In the genomic region with DNA sequence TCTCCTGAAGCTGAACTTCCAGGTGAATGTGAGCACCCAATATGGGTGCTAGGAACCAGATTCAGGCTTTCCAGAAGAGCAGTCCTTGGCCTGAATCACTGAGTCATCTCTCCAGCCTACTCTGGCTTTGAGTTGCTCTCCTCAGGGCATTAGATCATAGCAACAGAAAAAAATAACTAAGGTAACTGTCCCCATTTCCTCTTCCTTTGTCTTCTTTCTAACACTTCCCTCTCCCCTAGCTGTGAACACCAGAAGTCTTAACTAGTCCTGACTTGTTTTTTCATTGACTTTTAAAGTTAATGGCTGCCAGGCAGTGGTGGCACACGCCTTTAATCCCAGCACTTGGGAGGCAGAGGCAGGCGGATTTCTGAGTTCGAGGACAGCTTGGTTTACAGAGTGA, we compare ENCODE assay signal across 25 mouse cellular contexts.
DNase-seq lines count a peak whose midpoint lies in the region; ATAC-seq and TF ChIP-seq lines count a peak whose summit lies in the region.
"Had no signal": no experiment of that assay in that cellular context is flagged by ENCODE, and none has a peak within 500 bp of the region (broad histone marks: within the 10 kb centered on the region; RNA-seq: fewer than 3 reads in every experiment).

No protein-coding gene starts in this region.

- H3K36me3 ChIP-seq in CH12.LX (replicated peaks in 1 of 2; ENCODE audit: control insufficient read depth in 1 of 2, insufficient read depth in 1 of 2, low read length in 1 of 2), result no peaks in the 10 kb centered on the region
- H3K36me3 ChIP-seq in heart, embryonic 12.5 days, result no peaks in the 10 kb centered on the region
- no peaks in the 10 kb centered on the region for H3K36me3 ChIP-seq in midbrain, embryonic 14.5 days (ENCODE audit: control insufficient read depth, insufficient read depth, low read length)
- H3K36me3 ChIP-seq: G1E had no signal

- no peak overlapping the region for H3K27ac ChIP-seq in CH12.LX (ENCODE audit: insufficient read depth, low read depth)
- H3K27ac ChIP-seq in heart, embryonic 12.5 days (ENCODE audit: poor library complexity, severe bottlenecking), result no peak overlapping the region
- H3K27ac ChIP-seq in midbrain, embryonic 14.5 days (replicated peaks; ENCODE audit: low read depth, low read length), result no peak overlapping the region

- no peaks in the 10 kb centered on the region for H3K79me2 ChIP-seq in CH12.LX (replicated peaks; ENCODE audit: control insufficient read depth, extremely low read depth, insufficient read depth, poor library complexity, severe bottlenecking)

- DNase-seq in CH12.LX (ENCODE audit: extremely low read depth), result peak; percentile 23
- peak; percentile 57 for DNase-seq in ES-CJ7 (ENCODE audit: low read depth, low spot score)
- peak; percentile 60 for DNase-seq in R1 (ENCODE audit: low read depth, low spot score)
- peak; percentile 70 for DNase-seq in ZHBTc4 (ENCODE audit: low read depth, low spot score)
- no peak for DNase-seq in midbrain, embryonic 14.5 days
- DNase-seq in right cerebral cortex, postnatal 10 days (ENCODE audit: low spot score in 2 of 2), result no peak
- no peak for DNase-seq in lung, postnatal 36 days
- DNase-seq: adrenal gland, adult 2 months; adrenal gland, adult 8-10 months; adrenal gland, postnatal 10 days; adrenal gland, postnatal 14 days; adrenal gland, postnatal 25 days; adrenal gland, postnatal 36 days; B cell, adult 2 months; cerebellum, adult 11 months; cerebellum, adult 11-12 months; cerebellum, adult 18-20 months; cerebellum, adult 2 months; cerebellum, adult 8-10 months; cerebellum, adult 9-10 months had no signal

- no peaks in the 10 kb centered on the region for H3K9me3 ChIP-seq in CH12.LX (replicated peaks; ENCODE audit: low read length)
- no peaks in the 10 kb centered on the region for H3K9me3 ChIP-seq in heart, embryonic 12.5 days (replicated peaks)
- no peaks in the 10 kb centered on the region for H3K9me3 ChIP-seq in midbrain, embryonic 14.5 days (ENCODE audit: control insufficient read depth, low read length)
- H3K9me3 ChIP-seq: G1E had no signal

- no peaks in the 10 kb centered on the region for H3K4me1 ChIP-seq in CH12.LX (ENCODE audit: control insufficient read depth in 1 of 2, insufficient read depth in 2 of 2)
- 0 out of 2 replicates have a peak, but pooled peaks cover 4% of the 10 kb centered on the region for H3K4me1 ChIP-seq in heart, embryonic 12.5 days (replicated peaks)
- H3K4me1 ChIP-seq in midbrain, embryonic 14.5 days (ENCODE audit: control insufficient read depth, insufficient read depth, low read length), result no peaks in the 10 kb centered on the region

- H3K4me3 ChIP-seq in CH12.LX (replicated peaks in 1 of 3; ENCODE audit: low read depth in 2 of 3, low read length in 2 of 3, poor library complexity in 1 of 3), result no peak overlapping the region
- H3K4me3 ChIP-seq in heart, embryonic 12.5 days, result no peak overlapping the region
- H3K4me3 ChIP-seq in midbrain, embryonic 14.5 days (replicated peaks; ENCODE audit: low read depth, low read length), result no peak overlapping the region

- WGBS in heart, embryonic 12.5 days, result 82% methylated on average over 3 of the region's 3 CpGs
- WGBS in midbrain, embryonic 14.5 days, result 81% methylated on average over 3 of the region's 3 CpGs

- no peak overlapping the region for H3K4me2 ChIP-seq in CH12.LX (ENCODE audit: insufficient read depth, low read depth, poor library complexity, severe bottlenecking)
- no peak overlapping the region for H3K4me2 ChIP-seq in heart, embryonic 12.5 days
- no peak overlapping the region for H3K4me2 ChIP-seq in midbrain, embryonic 14.5 days (ENCODE audit: low read length)

- TF ChIP-seq CTCF in CH12.LX (conservative IDR thresholded peaks at IDR 0.05 in 1 of 2, IDR thresholded peaks at IDR 0.05 in 1 of 2; ENCODE audit: low read depth in 2 of 2, low read length in 2 of 2), result no peak

- dilution Hi-C loops in CH12.LX (cut with MboI; ENCODE audit: extremely low pct_ligation_motif_present, extremely low pct_unique_long_range_greater_than_20kb, low sequenced_read_pairs), result no loop called here

- TF ChIP-seq RAD21 in CH12.LX (IDR thresholded peaks at IDR 0.05; ENCODE audit: low read depth, low read length), result no peak

- TF ChIP-seq EP300 in CH12.LX (IDR thresholded peaks at IDR 0.05; ENCODE audit: low read length), result no peak

- TF ChIP-seq POLR2A in CH12.LX (IDR thresholded peaks at IDR 0.05; ENCODE audit: low read depth, low read length), result no peak

- in situ Hi-C loops in CH12.LX (cut with MboI; ENCODE audit: low pct_ligation_motif_present, low pct_unique_long_range_greater_than_20kb, low sequenced_read_pairs), result no loop called here

- H3K27me3 ChIP-seq in CH12.LX (replicated peaks), result no peaks in the 10 kb centered on the region
- H3K27me3 ChIP-seq in heart, embryonic 12.5 days (replicated peaks), result no peaks in the 10 kb centered on the region
- no peaks in the 10 kb centered on the region for H3K27me3 ChIP-seq in midbrain, embryonic 14.5 days (ENCODE audit: control insufficient read depth, insufficient read depth, low read length)

- ATAC-seq in heart, embryonic 12.5 days (ENCODE audit: insufficient number of reproducible peaks, low FRiP score), result no peak
- no peak for ATAC-seq in midbrain, embryonic 14.5 days (ENCODE audit: low FRiP score, low TSS enrichment)
- ATAC-seq: activated CD4-positive, CD25-positive, alpha-beta regulatory T cell, adult 4 months; CD4-positive, CD25-positive, alpha-beta regulatory T cell, adult 4 months; Patski had no signal

- no peak overlapping the region for H3K9ac ChIP-seq in CH12.LX (ENCODE audit: insufficient read depth, low read depth)
- H3K9ac ChIP-seq in heart, embryonic 12.5 days, result no peak overlapping the region
- H3K9ac ChIP-seq in midbrain, embryonic 14.5 days (replicated peaks; ENCODE audit: low read length), result no peak overlapping the region

TF ChIP-seq in CH12.LX, 34 proteins besides CTCF, POLR2A, EP300 and RAD21:
- TF ChIP-seq E2F4 (IDR thresholded peaks at IDR 0.05; ENCODE audit: insufficient replicate concordance, low read depth, low read length), result no peak
- TF ChIP-seq GABPA (IDR thresholded peaks at IDR 0.05; ENCODE audit: insufficient replicate concordance, low read depth, low read length), result no peak
- no peak for TF ChIP-seq UBTF (IDR thresholded peaks at IDR 0.05; ENCODE audit: low read depth, low read length)
- no peak for TF ChIP-seq NRF1 (IDR thresholded peaks at IDR 0.05; ENCODE audit: low read depth, low read length)
- TF ChIP-seq ETS1 (conservative IDR thresholded peaks at IDR 0.05; ENCODE audit: low read depth, low read length), result no peak
- no peak for TF ChIP-seq ELF1 (IDR thresholded peaks at IDR 0.05; ENCODE audit: low read depth, low read length)
- no peak for TF ChIP-seq JUND (conservative IDR thresholded peaks at IDR 0.05; ENCODE audit: low read depth, low read length)
- no peak for TF ChIP-seq ZC3H11A (IDR thresholded peaks at IDR 0.05; ENCODE audit: low read depth, low read length)
- TF ChIP-seq MAZ (IDR thresholded peaks at IDR 0.05; ENCODE audit: low read depth, low read length), result no peak
- no peak for TF ChIP-seq USF1 (IDR thresholded peaks at IDR 0.05; ENCODE audit: low read depth, low read length)
- TF ChIP-seq SMC3 (IDR thresholded peaks at IDR 0.05; ENCODE audit: low read depth, low read length), result no peak
- no peak for TF ChIP-seq CHD2 (IDR thresholded peaks at IDR 0.05; ENCODE audit: low read length)
- TF ChIP-seq KAT2A (IDR thresholded peaks at IDR 0.05; ENCODE audit: insufficient replicate concordance, low read length), result no peak
- no peak for TF ChIP-seq MAX (IDR thresholded peaks at IDR 0.05; ENCODE audit: low read length)
- no peak for TF ChIP-seq TBP (conservative IDR thresholded peaks at IDR 0.05; ENCODE audit: low read depth, low read length)
- no peak for TF ChIP-seq MYC (IDR thresholded peaks at IDR 0.05; ENCODE audit: low read depth, low read length)

Comparison
In these comparisons a context has a peak if more than half of its experiments do, and no peak if none do; other contexts are left out.
1. DNase-seq: peak in CH12.LX (single experiment), ES-CJ7 (single experiment), R1 (single experiment) and ZHBTc4 (single experiment); none in midbrain, embryonic 14.5 days (single experiment), right cerebral cortex, postnatal 10 days (0 of 2) and lung, postnatal 36 days (single experiment).